In genomic region chr14:7026781-7027749, GRCm38 (mm10) we compare ENCODE assay signal across 8 mouse cellular contexts. TPM values are rescaled to one million over a fixed set of nuclear protein-coding genes. Genes with fewer than 3 reads are reported as not detected.
DNase-seq lines count a peak whose midpoint lies in the region; ATAC-seq and TF ChIP-seq lines count a peak whose summit lies in the region.
"Not testable (repeated sequence)": the region's sequence is repeated elsewhere in the genome, so short reads cannot be mapped to it uniquely, and the experiment has no call there.

Gene Gm10406, minus strand, starts transcription at chr14:7027449.

- not testable (repeated sequence) for H3K4me1 ChIP-seq in forebrain, embryonic 14.5 days (ENCODE audit: control insufficient read depth, insufficient read depth, low read length); heart, embryonic 15.5 days (replicated peaks)

- H3K36me3 ChIP-seq in forebrain, embryonic 14.5 days (ENCODE audit: control insufficient read depth, insufficient read depth, low read length); heart, embryonic 15.5 days: not testable (repeated sequence)

- under 1% methylated on average over 37 of the region's 70 CpGs for WGBS in forebrain, embryonic 14.5 days
- WGBS in heart, embryonic 15.5 days: 2% methylated on average over 44 of the region's 70 CpGs

- H3K4me2 ChIP-seq in forebrain, embryonic 14.5 days (ENCODE audit: low read length): peak within 1 kb of the TSS; percentile 69
- H3K4me2 ChIP-seq in heart, embryonic 15.5 days: peak within 1 kb of the TSS; percentile 82

- H3K27ac ChIP-seq in forebrain, embryonic 14.5 days (ENCODE audit: low read depth, low read length); heart, embryonic 15.5 days: not testable (repeated sequence)

- H3K9me3 ChIP-seq in forebrain, embryonic 14.5 days (replicated peaks; ENCODE audit: control insufficient read depth, low read length); heart, embryonic 15.5 days (replicated peaks): not testable (repeated sequence)

- H3K9ac ChIP-seq in forebrain, embryonic 14.5 days (ENCODE audit: low read length): peak within 1 kb of the TSS; percentile 66
- 0 out of 2 replicates have a peak within 1 kb of the TSS, but pooled peaks have one; percentile 14 for H3K9ac ChIP-seq in heart, embryonic 15.5 days

- ATAC-seq in forebrain, embryonic 14.5 days; heart, embryonic 15.5 days (replicated peaks; ENCODE audit: insufficient number of reproducible peaks, insufficient read depth, low FRiP score, low read depth): not testable (repeated sequence)

- H3K4me3 ChIP-seq in forebrain, embryonic 14.5 days (ENCODE audit: low read depth, low read length): peak within 1 kb of the TSS; percentile 39
- peak within 1 kb of the TSS; percentile 48 for H3K4me3 ChIP-seq in heart, embryonic 15.5 days

- not testable (repeated sequence) for TF ChIP-seq CTCF in brain, embryonic 14.5 days (IDR thresholded peaks at IDR 0.05; ENCODE audit: borderline replicate concordance, extremely low read depth, insufficient read depth, insufficient read length)

- not testable (repeated sequence) for H3K27me3 ChIP-seq in forebrain, embryonic 14.5 days (replicated peaks; ENCODE audit: control insufficient read depth, insufficient read depth, low read length); heart, embryonic 15.5 days

- DNase-seq in brain, embryonic 14.5 days (ENCODE audit: low read depth): peak; percentile 45
- peak; percentile 22 for DNase-seq in forebrain, embryonic 14.5 days (ENCODE audit: low spot score)
- peak; percentile 7 for DNase-seq in kidney, adult 9 months
- DNase-seq in left cerebral cortex, postnatal 36 days (ENCODE audit: low spot score in 2 of 2): peak; percentile 28 to 30
- DNase-seq in lung, postnatal 4 days: peak; percentile 56 to 77
- DNase-seq in right cerebral cortex, adult 18-20 months: peak; percentile 5
- DNase-seq in urinary bladder, postnatal 4 days (ENCODE audit: low spot score in 2 of 2): peak; percentile 20 to 58

- intact Hi-C loops in left cerebral cortex, postnatal 36 days (cut with DNase I): not testable (repeated sequence)

- not testable (repeated sequence) for TF ChIP-seq POLR2A in brain, embryonic 14.5 days (IDR thresholded peaks at IDR 0.05; ENCODE audit: borderline replicate concordance, extremely low read depth, insufficient read depth, insufficient read length, poor library complexity, severe bottlenecking)

RNA-seq across cellular contexts. Expression of gene Gm10406, which starts in this region (rescaled TPM):
- 7.2 and 8.1 TPM in 2 replicates for polyA plus RNA-seq in brain, embryonic 14.5 days (2012; rRNA removed)
- polyA plus RNA-seq in forebrain, embryonic 14.5 days (2014; fragmentation: Nextera tagmentation; extraction: Ambion mirVana): 2.6 and 3.0 TPM in 2 replicates
- polyA plus RNA-seq in heart, embryonic 15.5 days (2015; fragmentation: Nextera tagmentation; extraction: Ambion mirVana): 0.10 and 0.25 TPM in 2 replicates
- total RNA-seq in left cerebral cortex, postnatal 36 days (2021): under 1 TPM; 0.22 to 0.41 TPM

Comparison
In these comparisons a context has a peak if more than half of its experiments do, and no peak if none do; other contexts are left out.
1. Peak in DNase-seq in left cerebral cortex, postnatal 36 days; RNA of the gene not detected or under 1 TPM.
2. DNase-seq: peak in every context shown above with its lines; median percentile 66 in lung, postnatal 4 days; 45 in brain, embryonic 14.5 days; 39 in urinary bladder, postnatal 4 days; 29 in left cerebral cortex, postnatal 36 days; 22 in forebrain, embryonic 14.5 days; 7 in kidney, adult 9 months; 5 in right cerebral cortex, adult 18-20 months.